Comparison of ENCODE assay signal across 21 mouse cellular contexts in genomic region chr8:90176771-90177170, GRCm38 (mm10).
DNase-seq lines count a peak whose midpoint lies in the region; ATAC-seq lines count a peak whose summit lies in the region.
"Had no signal": no experiment of that assay in that cellular context is flagged by ENCODE, and none has a peak within 500 bp of the region (broad histone marks: within the 10 kb centered on the region; RNA-seq: fewer than 3 reads in every experiment).

No protein-coding gene starts in this region.

- H3K9ac ChIP-seq in hindbrain, embryonic 14.5 days = no peak overlapping the region
- H3K9ac ChIP-seq in hindbrain, embryonic 11.5 days (ENCODE audit: low read depth, low read length) = no peak overlapping the region
- H3K9ac ChIP-seq in embryonic facial prominence, embryonic 15.5 days = no peak overlapping the region
- no peak overlapping the region for H3K9ac ChIP-seq in hindbrain, embryonic 16.5 days (ENCODE audit: low read depth, low read length)
- H3K9ac ChIP-seq: intestine, embryonic 15.5 days had no signal

- H3K27ac ChIP-seq in hindbrain, embryonic 14.5 days = no peak overlapping the region
- H3K27ac ChIP-seq in hindbrain, embryonic 11.5 days (ENCODE audit: low read depth, low read length) = no peak overlapping the region
- no peak overlapping the region for H3K27ac ChIP-seq in embryonic facial prominence, embryonic 15.5 days (replicated peaks)
- H3K27ac ChIP-seq in hindbrain, embryonic 16.5 days (ENCODE audit: low read depth, low read length) = no peak overlapping the region
- H3K27ac ChIP-seq: heart, adult 2 months; intestine, embryonic 15.5 days; left cerebral cortex, adult 2 months; limb, embryonic 10.5 days had no signal

- no peaks in the 10 kb centered on the region for H3K9me3 ChIP-seq in hindbrain, embryonic 14.5 days (ENCODE audit: control insufficient read depth, low read length)
- no peaks in the 10 kb centered on the region for H3K9me3 ChIP-seq in hindbrain, embryonic 11.5 days (ENCODE audit: control insufficient read depth, low read length)
- H3K9me3 ChIP-seq in embryonic facial prominence, embryonic 15.5 days (replicated peaks) = no peaks in the 10 kb centered on the region
- no peaks in the 10 kb centered on the region for H3K9me3 ChIP-seq in hindbrain, embryonic 16.5 days (ENCODE audit: control insufficient read depth, low read length)
- H3K9me3 ChIP-seq: intestine, embryonic 15.5 days; limb, embryonic 10.5 days had no signal

- no peak for ATAC-seq in hindbrain, embryonic 14.5 days (ENCODE audit: low FRiP score)
- ATAC-seq in hindbrain, embryonic 11.5 days (ENCODE audit: low FRiP score) = no peak
- 0 out of 2 replicates have a peak, but pooled peaks have one; percentile 39 for ATAC-seq in embryonic facial prominence, embryonic 15.5 days (ENCODE audit: insufficient number of reproducible peaks, low FRiP score, low TSS enrichment, low read depth)
- ATAC-seq in hindbrain, embryonic 16.5 days = no peak
- no peak for ATAC-seq in activated CD4-positive, CD25-positive, alpha-beta regulatory T cell, adult 4 months
- no peak for ATAC-seq in megakaryocyte progenitor cell, adult 5-6 weeks (replicated peaks; ENCODE audit: poor library complexity)
- ATAC-seq: intestine, embryonic 15.5 days had no signal

- no peaks in the 10 kb centered on the region for H3K36me3 ChIP-seq in hindbrain, embryonic 14.5 days (replicated peaks; ENCODE audit: control insufficient read depth, insufficient read depth)
- H3K36me3 ChIP-seq in hindbrain, embryonic 11.5 days (ENCODE audit: control insufficient read depth, insufficient read depth, low read length) = no peaks in the 10 kb centered on the region
- no peaks in the 10 kb centered on the region for H3K36me3 ChIP-seq in embryonic facial prominence, embryonic 15.5 days
- H3K36me3 ChIP-seq in hindbrain, embryonic 16.5 days (ENCODE audit: control insufficient read depth, insufficient read depth, low read length) = no peaks in the 10 kb centered on the region
- H3K36me3 ChIP-seq: intestine, embryonic 15.5 days; limb, embryonic 10.5 days had no signal

- no peak overlapping the region for H3K4me3 ChIP-seq in hindbrain, embryonic 14.5 days (replicated peaks; ENCODE audit: low read length)
- no peak overlapping the region for H3K4me3 ChIP-seq in hindbrain, embryonic 11.5 days (ENCODE audit: low read depth, low read length)
- H3K4me3 ChIP-seq in embryonic facial prominence, embryonic 15.5 days (replicated peaks) = no peak overlapping the region
- no peak overlapping the region for H3K4me3 ChIP-seq in hindbrain, embryonic 16.5 days (ENCODE audit: low read length)
- H3K4me3 ChIP-seq: heart, adult 2 months; intestine, embryonic 15.5 days; left cerebral cortex, adult 2 months; limb, embryonic 10.5 days; megakaryocyte, embryonic 14.5 days had no signal

- 0 out of 2 replicates have a peak, but pooled peaks cover 18% of the 10 kb centered on the region for H3K4me1 ChIP-seq in hindbrain, embryonic 14.5 days (replicated peaks; ENCODE audit: control insufficient read depth, insufficient read depth, low read length)
- no peaks in the 10 kb centered on the region for H3K4me1 ChIP-seq in hindbrain, embryonic 11.5 days (replicated peaks; ENCODE audit: control insufficient read depth, insufficient read depth, low read length)
- no peaks in the 10 kb centered on the region for H3K4me1 ChIP-seq in embryonic facial prominence, embryonic 15.5 days
- peaks cover 6% of the 10 kb centered on the region for H3K4me1 ChIP-seq in hindbrain, embryonic 16.5 days (ENCODE audit: control insufficient read depth, insufficient read depth, low read depth, low read length)
- H3K4me1 ChIP-seq: intestine, embryonic 15.5 days; limb, embryonic 10.5 days; megakaryocyte, embryonic 14.5 days had no signal

- H3K27me3 ChIP-seq in hindbrain, embryonic 14.5 days (ENCODE audit: control insufficient read depth, insufficient read depth, low read length) = no peaks in the 10 kb centered on the region
- no peaks in the 10 kb centered on the region for H3K27me3 ChIP-seq in hindbrain, embryonic 11.5 days (ENCODE audit: control insufficient read depth, insufficient read depth, low read length)
- H3K27me3 ChIP-seq in embryonic facial prominence, embryonic 15.5 days = no peaks in the 10 kb centered on the region
- H3K27me3 ChIP-seq in hindbrain, embryonic 16.5 days (replicated peaks; ENCODE audit: control insufficient read depth, insufficient read depth, low read length) = no peaks in the 10 kb centered on the region
- H3K27me3 ChIP-seq: intestine, embryonic 15.5 days; megakaryocyte, embryonic 14.5 days had no signal

- H3K4me2 ChIP-seq in hindbrain, embryonic 14.5 days (replicated peaks) = peak overlapping the region; percentile 24
- H3K4me2 ChIP-seq in hindbrain, embryonic 11.5 days (replicated peaks; ENCODE audit: low read depth, low read length) = no peak overlapping the region
- no peak overlapping the region for H3K4me2 ChIP-seq in embryonic facial prominence, embryonic 15.5 days (replicated peaks)
- peak overlapping the region; percentile 22; the same call in 1 of the 2 replicates for H3K4me2 ChIP-seq in hindbrain, embryonic 16.5 days (ENCODE audit: low read length)
- H3K4me2 ChIP-seq: intestine, embryonic 15.5 days had no signal

- WGBS in hindbrain, embryonic 14.5 days = 22% methylated on average over 7 of the region's 7 CpGs
- 37% methylated on average over 7 of the region's 7 CpGs for WGBS in hindbrain, embryonic 11.5 days
- whole genome bisulfite sequencing in embryonic facial prominence, embryonic 15.5 days = 54% methylated on average over 7 of the region's 7 CpGs
- 32% methylated on average over 7 of the region's 7 CpGs for WGBS in hindbrain, embryonic 16.5 days

- no peak for DNase-seq in hindbrain, embryonic 14.5 days (ENCODE audit: low spot score)
- no peak for DNase-seq in hindbrain, embryonic 11.5 days (ENCODE audit: low spot score)
- DNase-seq in retina, postnatal 1 day = peak; percentile 68
- DNase-seq: cerebellum, adult 2 months; cerebellum, postnatal 36 days; gastrocnemius, postnatal 25 days; heart, adult 2 months; heart, postnatal 36 days; kidney, adult 9 months; kidney, postnatal 25 days; lung, adult 18-20 months; lung, postnatal 14 days; thymus, postnatal 4 days had no signal

Comparison
In these comparisons a context has a peak if more than half of its experiments do, and no peak if none do; other contexts are left out.
1. H3K4me2 ChIP-seq: peak in hindbrain, embryonic 14.5 days (single experiment) and hindbrain, embryonic 16.5 days (single experiment); none in hindbrain, embryonic 11.5 days (single experiment) and embryonic facial prominence, embryonic 15.5 days (single experiment).